ENCODE assay signal across 24 mouse cellular contexts in the genomic region with DNA sequence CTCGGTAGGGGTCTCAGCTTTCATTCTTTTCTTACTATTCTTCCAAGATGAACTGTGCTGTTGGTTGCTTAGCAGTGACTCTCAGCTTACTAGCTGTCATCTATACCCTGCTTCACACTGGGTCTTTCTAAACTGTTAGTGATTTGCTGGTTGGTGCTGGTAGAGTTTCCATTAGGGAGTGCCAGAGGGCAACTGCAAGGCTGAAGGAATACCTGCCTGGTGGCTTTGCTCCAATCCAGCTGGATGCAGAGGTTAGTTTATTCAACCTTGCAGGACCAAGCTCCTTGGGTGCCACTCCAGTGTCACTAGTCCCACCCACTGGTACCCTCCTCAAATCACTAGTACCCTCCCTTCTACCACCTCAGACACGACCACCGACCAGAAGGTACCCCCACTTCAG.
DNase-seq lines count a peak whose midpoint lies in the region; ATAC-seq and TF ChIP-seq lines count a peak whose summit lies in the region.
"Had no signal": no experiment of that assay in that cellular context is flagged by ENCODE, and none has a peak within 500 bp of the region (broad histone marks: within the 10 kb centered on the region; RNA-seq: fewer than 3 reads in every experiment).

No protein-coding gene starts in this region.

- no peak overlapping the region for H3K27ac ChIP-seq in gastrocnemius, adult 2 months
- H3K27ac ChIP-seq in kidney, embryonic 14.5 days (ENCODE audit: low read depth, low read length): no peak overlapping the region
- H3K27ac ChIP-seq: forebrain, embryonic 13.5 days; heart, embryonic 15.5 days; hindbrain, postnatal 0 days; limb, embryonic 12.5 days; liver, embryonic 13.5 days; midbrain, embryonic 15.5 days; neural tube, embryonic 12.5 days had no signal

- H3K36me3 ChIP-seq in kidney, embryonic 14.5 days (ENCODE audit: control insufficient read depth, insufficient read depth, low read length): no peaks in the 10 kb centered on the region
- H3K36me3 ChIP-seq: heart, embryonic 15.5 days; limb, embryonic 12.5 days; liver, embryonic 13.5 days; midbrain, embryonic 15.5 days; neural tube, embryonic 12.5 days had no signal

- peak; percentile 48 for DNase-seq in gastrocnemius, adult 2 months
- DNase-seq in gastrocnemius, adult 8-10 months (ENCODE audit: low spot score in 2 of 2): no peak
- peak; percentile 44 for DNase-seq in kidney, adult 18-20 months
- no peak for DNase-seq in Patski (ENCODE audit: low read depth, low spot score)
- peak; percentile 32 for DNase-seq in kidney, postnatal 10 days
- DNase-seq in spleen, postnatal 14 days (ENCODE audit: low spot score in 2 of 2): no peak
- no peak for DNase-seq in urinary bladder, adult 18-20 months (ENCODE audit: low spot score in 2 of 2)
- DNase-seq: cerebellum, adult 8-10 months; cerebellum, postnatal 36 days; gastrocnemius, postnatal 10 days; heart, adult 11 months; liver, embryonic 13.5 days; lung, adult 2 months; lung, postnatal 14 days; right cerebral cortex, postnatal 25 days; spleen, adult 18-20 months had no signal

- CTCF ChIA-PET in Patski (lab: Charles Lee): interaction anchor here (0.7 kb wide), 1 partner anchor 29 kb away, joined by 3 read pairs; no protein-coding TSS in a partner anchor

- H3K4me3 ChIP-seq in gastrocnemius, adult 2 months: no peak overlapping the region
- H3K4me3 ChIP-seq in kidney, embryonic 14.5 days (ENCODE audit: low read length): no peak overlapping the region
- H3K4me3 ChIP-seq: forebrain, embryonic 13.5 days; heart, embryonic 15.5 days; limb, embryonic 12.5 days; liver, embryonic 13.5 days; midbrain, embryonic 15.5 days; neural tube, embryonic 12.5 days had no signal

- H3K9ac ChIP-seq in kidney, embryonic 14.5 days (ENCODE audit: low read depth, low read length): no peak overlapping the region
- H3K9ac ChIP-seq: forebrain, embryonic 13.5 days; heart, embryonic 15.5 days; limb, embryonic 12.5 days; liver, embryonic 13.5 days; midbrain, embryonic 15.5 days; neural tube, embryonic 12.5 days had no signal

- no peaks in the 10 kb centered on the region for H3K9me3 ChIP-seq in kidney, embryonic 14.5 days (ENCODE audit: control insufficient read depth, low read length)
- H3K9me3 ChIP-seq: forebrain, embryonic 13.5 days; heart, embryonic 15.5 days; limb, embryonic 12.5 days; liver, embryonic 13.5 days; midbrain, embryonic 15.5 days; neural tube, embryonic 12.5 days had no signal

- POLR2A ChIA-PET in Patski (lab: Charles Lee): no interaction called here

- H3K4me1 ChIP-seq in kidney, embryonic 14.5 days (ENCODE audit: control insufficient read depth, insufficient read depth, low read length): peaks cover 3% of the 10 kb centered on the region; the same call in 1 of the 2 replicates
- H3K4me1 ChIP-seq: midbrain, embryonic 15.5 days had no signal

- no peak overlapping the region for H3K4me2 ChIP-seq in kidney, embryonic 14.5 days (replicated peaks; ENCODE audit: low read depth, low read length)
- H3K4me2 ChIP-seq: forebrain, embryonic 13.5 days; heart, embryonic 15.5 days; limb, embryonic 12.5 days; liver, embryonic 13.5 days; midbrain, embryonic 15.5 days; neural tube, embryonic 12.5 days had no signal

- intact Hi-C loops in gastrocnemius, adult 2 months (cut with DNase I): loop anchor here (10.0 kb wide), 1 partner anchor 146 kb away; no protein-coding TSS in a partner anchor

- no peaks in the 10 kb centered on the region for H3K27me3 ChIP-seq in kidney, embryonic 14.5 days (ENCODE audit: control insufficient read depth, insufficient read depth, low read length)
- H3K27me3 ChIP-seq in Patski: no peaks in the 10 kb centered on the region
- H3K27me3 ChIP-seq: forebrain, embryonic 13.5 days; heart, embryonic 15.5 days; limb, embryonic 12.5 days; liver, embryonic 13.5 days; midbrain, embryonic 15.5 days; neural tube, embryonic 12.5 days had no signal

- ATAC-seq in kidney, embryonic 14.5 days (ENCODE audit: low FRiP score, low TSS enrichment): no peak
- no peak for ATAC-seq in Patski
- ATAC-seq: forebrain, embryonic 13.5 days; hindbrain, postnatal 0 days; intestine, embryonic 16.5 days; midbrain, embryonic 15.5 days had no signal

- 89% methylated on average over 3 of the region's 3 CpGs for WGBS in kidney, embryonic 14.5 days

- peak; percentile 46 for TF ChIP-seq CTCF in gastrocnemius, adult 2 months (IDR thresholded peaks at IDR 0.05)
- TF ChIP-seq CTCF in Patski (IDR thresholded peaks at IDR 0.05): peak; percentile 41

- in situ Hi-C loops in Patski (cut with MboI; ENCODE audit: low pct_unique_long_range_greater_than_20kb): no loop called here

Comparison
In these comparisons a context has a peak if more than half of its experiments do, and no peak if none do; other contexts are left out.
1. DNase-seq: peak in gastrocnemius, adult 2 months (single experiment), kidney, adult 18-20 months (single experiment) and kidney, postnatal 10 days (single experiment); none in gastrocnemius, adult 8-10 months (0 of 2), Patski (single experiment), spleen, postnatal 14 days (0 of 2) and urinary bladder, adult 18-20 months (0 of 2).